Mouse (Mus musculus) heart, postnatal 4 days (tissue): ENCODE results near the gene Fndc3b. TPM values are rescaled to one million over a fixed set of nuclear protein-coding genes. Genes with fewer than 3 reads are reported as not detected.
"Not testable (repeated sequence)": the region's sequence is repeated elsewhere in the genome, so short reads cannot be mapped to it uniquely, and the experiment has no call there.

Source experiments
- DNase-seq: peaks from one replicate; pipeline ENCODE4 v3.0.0; 2021
- microRNA-seq, 2 experiments: library from miRNA; unstranded; fragments of <30 nt; microRNA quantifications; one replicate each; pipeline ENCODE4 v1.2.0; 2021 to 2022
- total RNA-seq, 2 experiments: library from RNA; stranded (reverse); gene quantifications; 2 replicates each; pipeline ENCODE4 v1.2.3; 2021

Fndc3b gene
- total RNA-seq, 2 experiments from 2014 or later = 83.4 to 89.7 TPM

DNA sequence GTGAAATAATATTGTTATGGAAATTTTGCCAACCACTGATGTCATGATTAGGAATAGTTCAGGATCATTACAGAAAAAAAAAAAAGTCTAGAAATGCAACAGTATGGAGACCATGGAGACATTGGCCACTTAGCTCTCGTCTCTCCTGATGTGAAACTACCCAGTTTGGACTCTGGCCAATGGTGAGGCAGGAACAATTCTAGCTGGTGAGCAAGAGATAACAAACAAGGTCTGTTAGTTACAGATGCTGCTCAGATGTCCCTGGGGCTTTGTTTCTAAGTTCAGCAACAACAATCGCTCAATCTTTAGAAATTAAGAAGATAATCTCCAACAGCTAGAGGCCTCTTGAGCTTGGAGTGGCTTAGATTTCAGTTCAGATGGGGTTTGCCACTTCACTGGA is 302.5 kb downstream of the Fndc3b start:
- DNase-seq = no peak

DNA sequence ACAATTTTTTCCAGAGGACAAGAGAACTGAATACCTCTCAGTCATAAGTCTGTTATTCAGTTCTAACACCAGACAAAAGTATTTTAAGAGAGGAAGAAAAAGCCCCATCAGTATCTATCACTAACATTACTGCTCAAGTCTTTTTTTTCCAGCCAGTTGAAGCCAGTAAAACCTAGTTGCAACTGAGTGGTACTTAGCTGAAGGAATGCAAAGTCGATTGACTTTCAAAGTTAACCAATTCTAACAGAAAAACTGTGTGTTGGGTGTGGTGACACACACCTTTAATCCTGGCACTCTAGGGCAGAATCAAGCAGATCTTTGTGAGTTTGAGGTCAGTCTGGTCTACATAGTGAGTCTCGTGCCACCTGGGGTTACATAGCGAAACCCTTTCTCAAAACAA is 304.7 kb downstream of the Fndc3b start:
- DNase-seq = no peak

DNA sequence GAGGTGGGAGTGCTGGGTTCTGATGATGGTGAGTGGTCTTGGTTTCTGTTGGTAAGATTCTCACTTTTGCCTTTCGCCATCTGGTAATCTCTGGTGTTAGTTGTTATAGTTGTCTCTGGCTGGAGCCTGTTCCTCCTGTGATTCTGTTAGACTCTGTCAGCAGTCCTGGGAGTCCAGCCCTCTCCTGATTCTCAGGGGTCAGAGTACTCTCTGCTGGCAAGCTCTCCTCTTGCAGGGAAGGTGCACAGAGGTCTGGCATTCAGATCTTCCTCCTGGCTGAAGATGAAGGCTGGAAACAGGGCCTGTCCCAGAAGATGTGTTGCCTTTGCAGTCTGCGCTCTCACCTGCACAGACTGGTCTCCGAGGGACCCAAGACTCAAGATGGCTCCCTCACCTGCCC is 310.1 kb downstream of the Fndc3b start:
- not testable (repeated sequence) for DNase-seq

DNA sequence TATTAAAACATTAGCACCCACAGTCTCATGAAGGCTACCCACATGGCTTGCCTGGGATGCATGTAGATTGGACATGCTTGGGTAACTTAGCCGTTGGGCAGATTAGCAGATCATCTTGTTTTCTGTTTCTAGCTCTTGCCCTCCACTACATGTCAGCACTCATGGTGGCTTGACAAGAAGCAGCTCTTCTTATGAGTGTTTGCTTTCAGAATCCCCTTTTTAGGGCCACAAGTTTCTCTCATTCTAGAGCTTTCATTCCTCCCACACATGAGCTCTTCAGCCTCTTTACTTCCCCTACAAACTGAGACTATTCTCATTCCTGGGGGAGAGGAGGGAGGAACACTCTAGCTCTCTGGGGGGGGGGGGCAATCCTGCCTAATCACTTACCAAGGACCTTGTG is 321.2 kb downstream of the Fndc3b start:
- DNase-seq = no peak

DNA sequence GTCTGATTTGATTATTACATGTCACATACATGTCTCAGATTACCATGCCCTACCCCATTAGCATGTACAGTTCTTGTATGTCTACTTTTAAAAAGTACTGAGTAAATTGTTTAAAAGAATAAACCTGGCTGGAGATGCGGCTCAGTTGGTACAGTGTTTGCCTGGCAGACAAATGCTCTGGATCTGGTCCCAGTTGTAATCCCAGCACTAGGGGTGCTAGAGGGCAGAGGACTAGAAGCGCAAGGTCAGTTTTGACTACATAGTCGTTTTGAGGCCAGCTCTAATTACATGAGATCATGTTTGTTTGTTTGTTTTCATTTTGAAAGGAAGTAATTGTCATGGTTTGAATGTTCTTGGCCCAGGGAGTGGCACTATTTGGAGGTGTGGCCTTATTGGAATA is 326.3 kb downstream of the Fndc3b start:
- DNase-seq = peak; percentile 10

DNA sequence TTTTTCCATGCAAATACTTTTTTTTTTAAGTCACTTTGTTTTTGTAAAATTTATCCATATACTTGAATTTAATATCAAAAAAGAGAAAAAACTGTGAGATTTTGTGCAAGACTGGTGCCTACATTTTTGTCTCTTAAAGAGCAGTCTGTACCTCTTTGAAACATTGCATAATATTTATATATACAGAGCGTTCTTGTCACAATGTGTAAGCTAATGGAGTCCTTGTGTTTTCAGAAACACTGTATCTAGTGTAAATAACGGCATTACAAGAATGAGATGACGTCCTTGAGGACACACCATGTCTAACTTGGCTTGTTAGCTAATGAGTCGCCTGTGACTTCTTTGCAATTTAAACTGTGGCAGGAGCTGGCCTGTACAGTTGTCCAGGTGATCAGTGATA is 333.2 kb downstream of the Fndc3b start:
- no peak for DNase-seq

DNA sequence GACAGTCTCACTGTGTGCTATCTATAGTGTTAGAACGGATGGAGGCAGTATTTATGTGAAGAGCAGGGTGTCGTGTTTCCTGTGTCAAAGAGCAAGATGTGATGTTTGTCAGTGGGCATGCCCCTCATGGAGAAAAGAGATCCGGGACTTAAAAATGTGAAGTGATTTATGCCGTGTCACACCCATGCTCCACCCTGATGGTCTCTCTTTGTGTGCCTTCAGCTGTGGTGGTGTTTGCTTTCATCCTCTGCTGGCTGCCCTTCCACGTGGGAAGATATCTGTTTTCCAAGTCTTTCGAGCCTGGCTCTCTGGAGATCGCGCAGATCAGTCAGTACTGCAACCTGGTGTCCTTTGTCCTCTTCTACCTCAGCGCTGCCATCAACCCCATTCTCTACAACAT is 336.7 kb downstream of the Fndc3b start:
- DNase-seq = no peak

DNA sequence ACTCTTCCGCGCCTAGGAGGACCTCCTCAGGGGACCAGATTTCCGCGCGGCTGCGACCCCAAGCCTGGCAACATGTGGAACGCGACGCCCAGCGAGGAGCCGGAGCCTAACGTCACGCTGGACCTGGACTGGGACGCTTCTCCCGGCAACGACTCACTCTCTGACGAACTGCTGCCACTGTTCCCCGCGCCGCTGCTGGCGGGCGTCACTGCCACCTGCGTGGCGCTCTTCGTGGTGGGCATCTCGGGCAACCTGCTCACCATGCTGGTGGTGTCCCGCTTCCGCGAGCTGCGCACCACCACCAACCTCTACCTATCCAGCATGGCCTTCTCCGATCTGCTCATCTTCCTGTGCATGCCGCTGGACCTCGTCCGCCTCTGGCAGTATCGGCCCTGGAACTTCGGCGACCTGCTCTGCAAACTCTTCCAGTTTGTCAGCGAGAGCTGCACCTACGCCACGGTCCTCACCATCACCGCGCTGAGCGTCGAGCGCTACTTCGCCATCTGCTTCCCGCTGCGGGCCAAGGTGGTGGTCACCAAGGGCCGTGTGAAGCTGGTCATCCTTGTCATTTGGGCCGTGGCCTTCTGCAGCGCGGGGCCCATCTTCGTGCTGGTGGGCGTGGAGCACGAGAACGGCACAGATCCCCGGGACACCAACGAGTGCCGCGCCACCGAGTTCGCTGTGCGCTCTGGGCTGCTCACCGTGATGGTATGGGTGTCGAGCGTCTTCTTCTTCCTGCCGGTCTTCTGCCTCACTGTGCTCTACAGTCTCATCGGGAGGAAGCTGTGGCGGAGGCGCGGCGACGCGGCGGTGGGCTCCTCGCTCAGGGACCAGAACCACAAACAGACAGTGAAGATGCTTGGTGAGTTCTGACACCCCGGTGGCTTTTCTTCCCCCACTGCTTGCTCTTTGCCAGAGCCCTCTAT is 339.1 kb downstream of the Fndc3b start:
- DNase-seq = no peak

DNA sequence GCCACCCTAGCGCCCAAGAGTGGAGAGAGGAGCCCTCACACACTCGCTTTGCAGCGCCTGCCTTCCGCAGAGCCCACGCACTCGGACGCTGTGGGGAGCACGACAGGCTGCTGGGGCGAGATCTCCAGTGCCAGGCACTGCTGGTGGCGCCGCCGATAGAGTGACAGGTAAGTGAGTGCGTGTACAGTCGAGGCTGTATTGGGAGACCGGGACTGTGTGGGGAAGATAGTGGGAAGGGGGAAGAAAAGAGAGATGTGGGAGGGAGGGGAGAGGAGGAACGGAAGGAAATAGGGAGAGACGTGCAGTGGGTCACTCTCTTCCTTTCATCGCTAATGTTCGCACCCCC is 339.9 kb downstream of the Fndc3b start, which contains the start of gene Ghsr:
TSS of gene Ghsr (plus strand) at position 76 of the 346 bp plus-strand sequence.
- DNase-seq = no peak

DNA sequence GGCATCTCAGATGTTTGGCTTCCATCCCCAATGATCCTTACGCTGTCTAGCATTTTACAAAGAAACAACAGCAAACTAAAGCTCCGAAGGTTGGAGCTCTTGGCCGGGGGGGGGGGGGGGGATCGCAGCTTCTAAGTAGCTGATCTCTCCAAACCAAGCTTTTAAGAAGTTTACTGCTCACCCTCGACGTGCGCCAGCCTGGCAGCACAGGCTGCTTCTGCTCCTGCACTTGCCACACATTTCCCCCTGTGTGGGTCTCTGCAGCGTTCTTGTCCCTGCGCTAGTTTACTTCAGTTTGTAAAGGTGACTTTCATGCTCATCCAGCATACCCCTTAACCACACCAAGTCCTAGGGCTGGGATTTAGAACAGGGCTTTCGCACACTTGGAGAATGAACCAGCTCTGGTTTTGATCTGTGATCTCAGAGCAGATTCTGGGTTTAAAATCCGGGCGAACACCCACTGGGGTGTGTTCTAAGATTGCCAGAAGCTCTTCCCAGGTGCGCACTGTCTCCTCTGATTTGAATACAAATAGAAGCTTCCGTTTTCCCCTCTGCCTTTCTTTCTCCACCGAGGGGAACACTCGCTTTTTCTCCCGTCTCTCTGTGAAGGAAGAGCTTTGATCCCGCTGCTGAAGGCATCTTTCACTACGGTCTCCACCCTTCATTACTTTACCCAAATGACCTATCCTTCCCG is 340.4 kb downstream of the Fndc3b start:
- no peak for DNase-seq

DNA sequence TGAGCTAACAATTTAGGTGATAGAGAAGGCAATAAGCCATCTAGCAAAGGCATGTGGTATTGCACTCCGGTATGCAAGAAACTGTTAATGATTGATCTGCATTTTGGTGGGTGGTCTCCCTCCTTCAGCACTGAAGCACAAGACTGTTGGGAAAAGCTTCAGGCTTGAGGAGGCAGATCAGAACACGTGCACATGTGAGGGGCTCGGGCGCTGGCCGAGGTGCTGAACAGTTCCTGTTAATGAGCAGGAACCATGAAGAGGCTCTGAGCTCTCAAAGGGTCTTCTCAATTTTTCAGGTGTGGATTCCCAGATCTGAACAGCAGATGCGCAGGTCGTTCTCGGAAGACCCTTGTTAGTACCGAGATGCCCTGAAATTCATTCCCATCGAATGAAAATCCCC is 341.0 kb downstream of the Fndc3b start:
- peak; percentile 71 for DNase-seq

Small RNAs within 50 kb of the gene (microRNA-seq; reads per million reads assigned to microRNA genes)
- gene Mir3092 = 0 reads per million in 2 experiments

Other genes starting within 250 kb of the Fndc3b start
- not detected for gene Tmem212, start 185.1 kb upstream of the Fndc3b start, total RNA-seq
- 10 to 100 TPM; 13.3 to 14.3 TPM for gene Pld1, start 227.4 kb upstream of the Fndc3b start, total RNA-seq